Mouse (Mus musculus) stomach, embryonic 16.5 days (tissue): ENCODE results near the gene Muc20. TPM values are rescaled to one million over a fixed set of nuclear protein-coding genes. Genes with fewer than 3 reads are reported as not detected.

Experiments
- ATAC-seq: fragments of 200-750 bp; cut with Nextera tagmentation; 2 replicates; pipeline ENCODE4 v1.8.0; 2017; ENCODE audit warnings: moderate number of reproducible peaks, moderate TSS enrichment; ENCODE audit not compliant: insufficient read depth, low FRiP score
- H3K27ac ChIP-seq: fragments of 300-500 bp; sonication (generic); 2 replicates; pipeline ENCODE4 v1.5.1; 2014; ENCODE audit warnings: low read length
- H3K27me3 ChIP-seq: fragments of 300-500 bp; sonication (generic); 2 replicates; pipeline ENCODE4 v1.6.1; 2014; ENCODE audit warnings: low read length, control low read depth, mixed read lengths; ENCODE audit not compliant: control insufficient read depth, insufficient read depth
- H3K36me3 ChIP-seq: fragments of 300-500 bp; sonication (generic); 2 replicates; pipeline ENCODE4 v1.6.1; 2014; ENCODE audit warnings: low read length; ENCODE audit not compliant: control insufficient read depth, insufficient read depth
- H3K4me1 ChIP-seq: fragments of 300-500 bp; sonication (generic); 2 replicates; pipeline ENCODE4 v1.6.1; 2014; ENCODE audit warnings: low read length, control low read depth, mixed read lengths; ENCODE audit not compliant: control insufficient read depth, insufficient read depth
- H3K4me2 ChIP-seq: fragments of 300-500 bp; sonication (generic); 2 replicates; pipeline ENCODE4 v1.6.1; 2014; ENCODE audit warnings: low read depth, low read length, mixed read lengths
- H3K4me3 ChIP-seq: fragments of 300-500 bp; sonication (generic); replicated peaks from 2 replicates; pipeline ENCODE4 v1.5.1; 2014; ENCODE audit warnings: mild to moderate bottlenecking, low read length
- H3K9ac ChIP-seq: fragments of 300-500 bp; sonication (generic); 2 replicates; pipeline ENCODE4 v1.6.1; 2014; ENCODE audit warnings: low read length
- H3K9me3 ChIP-seq: fragments of 300-500 bp; sonication (generic); replicated peaks from 2 replicates; pipeline ENCODE4 v1.6.1; 2016; ENCODE audit warnings: low read length, control low read depth; ENCODE audit not compliant: control insufficient read depth
- WGBS: fragments of 180-500 bp; shearing (Covaris S2); extraction: QIAGEN DNeasy Blood & Tissue Kit; methylation state at CpG from one replicate; pipeline ENCODE4 v1.1.7; 2014; 5-methylcytosine and 5-hydroxymethylcytosine counted together
- polyA plus RNA-seq: library from polyadenylated mRNA; unstranded; fragments of >200 nt; fragmentation: Nextera tagmentation; extraction: Ambion mirVana; gene quantifications from 2 replicates; pipeline ENCODE4 v1.2.1, GENCODE M21; 2015

The Muc20 gene
- polyA plus RNA-seq, 1 experiment from 2014 or later: 0.22 TPM

DNA sequence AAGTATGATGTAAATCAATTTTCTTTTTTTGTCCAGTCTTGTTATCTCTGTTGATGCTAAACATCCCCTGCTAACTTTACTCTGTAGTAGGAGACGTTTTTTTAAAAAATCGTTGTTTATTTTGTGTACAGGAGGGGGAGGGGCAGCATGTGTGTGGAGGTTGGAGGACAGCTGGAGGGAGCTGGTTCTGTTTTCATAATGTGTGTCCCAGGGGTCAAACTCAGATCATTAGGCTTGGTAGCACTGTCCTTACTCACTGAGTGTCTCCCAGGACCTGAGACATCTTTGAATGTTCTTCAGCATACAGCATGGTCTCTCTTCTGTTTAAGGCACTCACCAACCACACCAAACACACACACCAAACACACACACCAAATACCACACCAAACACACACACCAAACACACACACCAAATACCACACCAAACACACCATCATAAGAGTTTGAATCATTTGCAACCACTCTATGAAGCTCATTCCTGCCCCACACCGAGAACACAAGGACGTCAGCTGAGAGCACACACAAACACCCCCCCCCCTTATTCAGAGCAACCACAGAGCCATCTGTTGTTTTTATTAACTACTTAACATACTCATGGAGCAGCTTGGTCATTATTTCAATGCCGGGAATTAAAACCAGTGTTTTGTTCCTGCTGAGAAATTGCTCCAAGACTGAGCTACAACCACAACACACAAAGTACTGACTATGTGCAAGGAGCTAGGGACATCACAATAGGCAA, 13.7 kb downstream of the Muc20 start:
- Histone ChIP-seq H3K4me1 (no peaks in the 10 kb centered on the region), H3K36me3 (no peaks in the 10 kb centered on the region), H3K9ac (no peak overlapping the region), H3K4me3 (no peak overlapping the region), H3K4me2 (no peak overlapping the region), H3K27ac (no peak overlapping the region), H3K27me3 (no peaks in the 10 kb centered on the region), H3K9me3 (no peaks in the 10 kb centered on the region)
- 45% methylated on average over 5 of the region's 5 CpGs for WGBS
- no peak for ATAC-seq

DNA sequence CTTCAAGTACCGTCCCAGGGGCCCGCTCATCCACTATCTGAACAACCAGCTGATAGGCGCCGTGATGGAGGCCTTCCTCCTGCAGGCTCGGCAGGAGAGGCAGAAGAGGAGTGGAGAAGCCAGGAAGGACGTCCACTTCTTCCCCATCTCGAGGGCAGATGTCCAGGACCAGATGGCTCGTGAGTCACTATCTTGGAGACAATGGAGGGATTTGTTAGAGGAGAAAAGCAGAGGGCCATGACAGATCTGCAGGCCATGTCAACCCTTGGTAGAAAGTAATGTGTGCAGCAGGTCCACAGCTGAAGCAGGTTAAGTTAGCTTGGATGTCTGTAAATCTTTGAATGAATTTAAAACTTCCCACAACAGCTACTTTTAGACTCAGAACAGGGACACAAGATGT, 18.3 kb downstream of the Muc20 start:
- Histone ChIP-seq H3K9me3 (no peaks in the 10 kb centered on the region), H3K36me3 (no peaks in the 10 kb centered on the region), H3K4me1 (no peaks in the 10 kb centered on the region), H3K27ac (no peak overlapping the region), H3K27me3 (no peaks in the 10 kb centered on the region), H3K9ac (no peak overlapping the region), H3K4me2 (no peak overlapping the region), H3K4me3 (no peak overlapping the region)
- 56% methylated on average over 8 of the region's 8 CpGs for WGBS
- no peak for ATAC-seq

DNA sequence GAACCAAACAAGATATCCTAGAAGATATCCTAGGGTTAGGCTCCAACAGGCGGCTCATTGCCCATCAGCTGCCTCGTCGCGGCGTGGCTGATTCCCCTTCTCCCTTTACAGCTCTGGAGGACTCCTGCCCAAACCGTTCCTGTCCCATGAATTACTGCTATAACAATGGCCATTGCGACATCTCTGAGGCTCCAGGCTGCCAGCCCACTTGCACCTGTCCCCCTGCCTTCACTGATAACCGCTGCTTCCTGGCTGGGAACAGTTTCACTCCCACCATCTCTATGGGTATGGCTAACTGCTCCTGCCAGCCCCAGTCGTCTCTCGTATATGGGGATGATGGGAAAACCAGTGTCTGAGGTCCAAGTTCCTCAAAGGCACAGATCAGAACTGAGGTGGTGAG, 20.6 kb downstream of the Muc20 start:
- Histone ChIP-seq H3K9ac (no peak overlapping the region), H3K4me1 (no peaks in the 10 kb centered on the region), H3K27me3 (no peaks in the 10 kb centered on the region), H3K36me3 (no peaks in the 10 kb centered on the region), H3K27ac (no peak overlapping the region), H3K9me3 (no peaks in the 10 kb centered on the region), H3K4me3 (no peak overlapping the region), H3K4me2 (no peak overlapping the region)
- WGBS: 83% methylated on average over 10 of the region's 10 CpGs
- no peak for ATAC-seq

DNA sequence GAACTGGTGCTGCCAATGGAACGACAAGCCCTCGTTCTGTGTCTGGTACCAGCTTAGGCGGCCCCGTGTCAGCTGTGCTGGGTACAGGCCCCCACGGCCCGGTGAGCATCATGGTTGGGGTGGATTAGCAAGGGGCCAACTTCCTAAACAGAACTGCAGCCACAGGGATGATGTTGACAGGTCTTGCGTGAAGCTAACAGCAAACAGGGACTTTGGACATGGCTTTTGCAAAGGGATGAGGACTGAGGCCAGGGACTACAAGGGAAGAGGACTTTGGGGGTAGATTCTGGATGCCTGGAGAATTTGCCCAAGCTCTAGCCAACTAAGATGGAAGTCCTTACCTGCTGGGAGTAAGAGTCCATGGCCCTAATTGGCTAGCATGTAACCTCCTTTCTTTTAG, 30.3 kb downstream of the Muc20 start:
- 93% methylated on average over 7 of the region's 7 CpGs for WGBS
- Histone ChIP-seq H3K4me1 (no peaks in the 10 kb centered on the region), H3K4me2 (no peak overlapping the region), H3K9ac (no peak overlapping the region), H3K27ac (no peak overlapping the region), H3K9me3 (no peaks in the 10 kb centered on the region), H3K4me3 (no peak overlapping the region), H3K36me3 (no peaks in the 10 kb centered on the region), H3K27me3 (no peaks in the 10 kb centered on the region)
- ATAC-seq: no peak

DNA sequence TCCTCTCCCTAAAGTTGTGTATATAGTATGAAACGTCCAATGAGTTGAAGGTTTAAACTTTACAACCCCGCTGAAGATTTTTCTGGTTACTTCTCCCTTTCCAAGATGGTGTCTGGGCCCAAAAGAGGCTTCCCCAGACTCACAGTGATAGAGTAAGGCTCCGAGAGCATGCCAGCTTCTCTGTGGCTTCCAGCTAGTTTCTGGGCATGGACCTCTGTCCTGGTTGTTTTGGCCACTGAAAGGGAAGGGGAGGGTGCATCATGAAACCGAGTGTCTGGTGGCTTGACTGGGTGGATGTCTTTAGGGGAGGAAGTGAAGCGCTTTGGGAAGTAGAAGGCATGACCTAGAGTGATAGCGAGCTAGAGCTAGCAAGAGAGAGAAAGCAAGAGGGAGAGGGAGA, 32.3 kb downstream of the Muc20 start:
- Histone ChIP-seq H3K27me3 (no peaks in the 10 kb centered on the region), H3K4me2 (no peak overlapping the region), H3K4me3 (no peak overlapping the region), H3K9me3 (no peaks in the 10 kb centered on the region), H3K4me1 (no peaks in the 10 kb centered on the region), H3K36me3 (no peaks in the 10 kb centered on the region), H3K9ac (no peak overlapping the region), H3K27ac (no peak overlapping the region)
- WGBS: 69% methylated on average over 6 of the region's 6 CpGs
- ATAC-seq: no peak

DNA sequence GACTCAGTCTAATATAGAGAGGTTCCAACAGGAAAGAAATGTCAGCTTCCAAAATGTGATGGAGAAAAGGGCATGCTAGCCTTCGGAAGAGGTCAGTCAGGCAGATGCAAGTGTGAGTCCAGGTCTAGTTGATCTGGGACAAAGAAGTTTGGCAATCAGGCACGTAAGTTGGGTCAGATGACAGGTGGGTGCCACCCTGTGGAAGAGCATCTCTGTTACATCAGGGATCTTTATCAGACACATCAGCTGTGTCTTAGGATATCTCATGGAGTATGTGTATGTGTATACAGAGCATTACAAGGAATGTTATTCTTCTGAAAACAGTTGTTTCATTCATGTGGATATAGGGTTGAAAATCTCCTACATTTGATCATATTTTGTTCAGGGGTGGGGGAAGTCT, 32.7 kb downstream of the Muc20 start:
- Histone ChIP-seq H3K9ac (no peak overlapping the region), H3K36me3 (no peaks in the 10 kb centered on the region), H3K9me3 (no peaks in the 10 kb centered on the region), H3K27me3 (no peaks in the 10 kb centered on the region), H3K27ac (no peak overlapping the region), H3K4me3 (no peak overlapping the region), H3K4me2 (no peak overlapping the region), H3K4me1 (no peaks in the 10 kb centered on the region)
- ATAC-seq: no peak
- 92% methylated on average over 2 of the region's 2 CpGs for WGBS

DNA sequence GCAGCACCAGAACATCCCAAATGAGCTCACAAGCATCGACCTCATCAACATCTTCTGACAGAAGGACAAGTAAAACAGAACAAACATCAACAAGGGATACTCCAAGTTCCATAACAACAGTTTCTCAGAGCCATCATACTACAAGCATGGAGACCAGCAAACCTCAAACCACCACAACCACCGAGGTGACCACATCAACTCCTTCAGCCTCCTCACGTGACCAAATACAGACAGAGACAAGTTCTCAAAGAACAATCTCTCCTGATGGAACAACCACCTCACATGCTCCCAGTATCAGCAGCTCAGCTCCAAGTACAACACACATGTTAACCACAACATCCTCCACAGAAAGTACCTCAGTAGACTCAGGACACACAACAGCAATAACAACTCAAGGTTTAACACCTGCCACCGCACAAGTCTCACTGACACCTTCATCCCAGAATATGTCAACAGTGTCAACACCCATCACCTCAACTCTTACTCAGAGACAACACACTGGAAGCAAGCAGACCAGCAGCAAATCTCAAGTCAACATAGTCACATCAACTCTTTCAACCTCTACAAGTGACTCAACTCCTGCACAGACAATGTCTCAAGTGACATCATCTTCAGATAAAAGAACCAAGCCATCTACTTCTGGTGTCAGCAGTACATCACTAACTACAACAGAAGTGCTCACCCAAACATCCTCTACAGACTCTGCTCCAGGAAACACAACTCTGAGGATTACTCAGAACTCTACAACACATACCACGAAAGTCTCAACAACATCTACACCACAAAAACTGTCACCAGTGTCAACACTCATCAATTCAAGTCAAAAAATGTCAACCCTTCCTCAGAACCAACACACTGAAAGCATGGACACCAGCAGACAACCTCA, 46.8 kb downstream of the Muc20 start:
- Histone ChIP-seq H3K27ac (no peak overlapping the region), H3K36me3 (no peaks in the 10 kb centered on the region), H3K9me3 (no peaks in the 10 kb centered on the region), H3K27me3 (no peaks in the 10 kb centered on the region), H3K4me1 (peaks cover 3% of the 10 kb centered on the region; the same call in 1 of the 2 replicates), H3K9ac (no peak overlapping the region), H3K4me3 (no peak overlapping the region), H3K4me2 (no peak overlapping the region)
- no peak for ATAC-seq
- WGBS: 84% methylated on average over 5 of the region's 5 CpGs

DNA sequence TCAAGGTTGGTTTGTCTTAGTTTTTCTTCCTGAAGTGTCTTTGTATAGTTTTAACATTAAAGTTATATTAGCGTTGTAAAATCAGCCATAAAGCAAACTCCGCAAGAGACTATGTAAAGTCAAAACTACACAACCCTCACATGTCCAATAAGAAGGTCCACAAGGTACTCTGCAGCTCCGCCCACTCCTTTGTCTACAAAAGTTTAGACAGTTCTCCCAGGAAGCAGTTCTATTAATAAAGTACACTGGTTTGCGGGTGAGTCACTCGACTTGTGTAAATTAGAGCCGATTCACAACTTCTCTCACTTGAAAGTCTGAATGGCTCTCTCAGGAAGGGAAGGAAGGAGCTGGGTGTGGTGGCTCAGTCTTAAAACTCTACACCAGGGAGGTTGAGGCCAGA, 51.4 kb downstream of the Muc20 start:
- Histone ChIP-seq H3K4me2 (no peak overlapping the region), H3K9me3 (no peaks in the 10 kb centered on the region), H3K36me3 (no peaks in the 10 kb centered on the region), H3K4me1 (peaks cover 3% of the 10 kb centered on the region; the same call in 1 of the 2 replicates), H3K4me3 (no peak overlapping the region), H3K27ac (peak overlapping the region; percentile 76), H3K9ac (no peak overlapping the region), H3K27me3 (no peaks in the 10 kb centered on the region)
- peak; percentile 88 for ATAC-seq
- WGBS: 51% methylated on average over 6 of the region's 6 CpGs

DNA sequence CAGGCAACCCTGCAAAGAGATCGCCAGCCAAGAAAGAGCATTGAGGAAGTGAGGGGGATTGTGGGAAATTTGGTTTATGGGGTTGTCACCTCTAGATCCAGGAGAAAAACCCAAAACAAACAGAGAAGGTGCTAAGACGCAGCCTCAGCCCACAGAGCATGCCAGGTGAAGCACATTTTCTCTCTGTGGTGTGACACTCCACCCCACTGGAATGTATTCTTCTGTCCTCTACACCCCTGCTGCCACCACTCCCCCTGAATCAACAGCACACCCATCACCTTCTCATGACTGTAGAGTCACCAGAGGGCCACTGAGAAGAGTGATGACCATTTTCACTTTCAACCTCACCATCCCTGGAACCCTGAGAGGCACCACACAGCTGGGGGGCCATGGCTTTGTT, 54.5 kb downstream of the Muc20 start:
- H3K4me2 ChIP-seq: no peak overlapping the region
- H3K36me3 ChIP-seq: no peaks in the 10 kb centered on the region
- 63% methylated on average over 2 of the region's 2 CpGs for WGBS
- H3K9me3 ChIP-seq: no peaks in the 10 kb centered on the region
- no peaks in the 10 kb centered on the region for H3K27me3 ChIP-seq
- H3K4me1 ChIP-seq: peaks cover 8% of the 10 kb centered on the region
- H3K4me3 ChIP-seq: no peak overlapping the region
- H3K27ac ChIP-seq: peak overlapping the region; percentile 49; the same call in 1 of the 2 replicates
- ATAC-seq: peak; percentile 45; the same call in 1 of the 2 replicates
- H3K9ac ChIP-seq: no peak overlapping the region
